Mouse (Mus musculus) brown adipose tissue, adult 24 weeks (tissue): Measurements from ENCODE around the gene 6430548M08Rik. TPM values are rescaled to one million over a fixed set of nuclear protein-coding genes. Genes with fewer than 3 reads are reported as not detected.

Experiments used
- H3K27ac ChIP-seq: fragments of 200-500 bp; replicated peaks from 2 replicates; pipeline ENCODE4 v1.5.1; 2012; ENCODE audit warnings: low read depth, mild to moderate bottlenecking, low read length
- H3K4me1 ChIP-seq: fragments of 200-500 bp; 2 replicates; pipeline ENCODE4 v1.6.1; 2012; ENCODE audit warnings: low read length, mixed read lengths; ENCODE audit not compliant: control insufficient read depth, insufficient read depth, insufficient read length
- H3K4me3 ChIP-seq: fragments of 200-500 bp; 2 replicates; pipeline ENCODE4 v1.5.1; 2012; ENCODE audit warnings: low read depth, mild to moderate bottlenecking, low read length, moderate library complexity; ENCODE audit not compliant: insufficient read depth
- polyA plus RNA-seq: library from polyadenylated mRNA; stranded (reverse); fragments of >200 nt; gene quantifications from 2 replicates; pipeline ENCODE4 v1.2.4, GENCODE M21; 2012; ENCODE audit not compliant: missing spikeins, insufficient read depth, insufficient read length

6430548M08Rik gene
- polyA plus RNA-seq, 1 experiment: 4.5 TPM

DNA sequence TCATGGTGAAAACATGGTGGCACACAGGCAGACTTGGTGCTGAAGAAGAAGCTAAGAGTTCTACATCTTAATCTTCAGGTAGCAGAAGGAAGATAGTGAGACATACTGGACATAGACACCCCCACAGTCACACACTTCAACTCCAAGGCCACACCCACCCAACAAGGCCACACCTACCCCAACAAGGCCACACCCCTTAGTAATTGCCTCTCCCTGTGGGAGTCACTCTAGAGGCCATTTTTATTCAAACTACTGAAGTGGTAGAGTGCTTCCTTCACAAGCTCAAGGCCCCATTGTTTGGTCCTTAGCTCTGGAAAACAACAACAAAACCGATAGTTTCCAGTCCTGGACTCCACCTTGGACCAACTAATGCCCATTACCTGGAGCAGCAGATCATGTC is 32.1 kb downstream of the 6430548M08Rik start:
- Histone ChIP-seq H3K4me3 (no peak overlapping the region), H3K27ac (no peak overlapping the region)

DNA sequence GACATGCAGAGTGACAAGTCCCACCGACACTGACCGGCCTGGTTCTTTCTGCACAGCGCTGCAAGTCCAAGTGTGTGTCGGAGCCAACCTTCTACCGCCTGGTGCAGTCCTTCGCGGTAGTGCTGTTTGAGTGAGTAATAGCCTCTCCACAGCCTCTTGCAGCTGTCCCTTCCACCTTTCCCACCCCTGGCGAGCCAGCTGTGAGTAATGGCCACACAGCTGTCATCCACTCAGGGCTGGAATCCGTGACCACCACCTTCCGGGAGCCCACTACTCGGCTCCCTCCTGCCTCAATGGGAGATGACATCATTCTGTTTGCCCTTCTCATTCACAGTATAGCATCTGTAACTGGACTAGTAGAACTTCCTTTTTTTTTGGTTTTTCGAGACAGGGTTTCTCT is 36.1 kb downstream of the 6430548M08Rik start:
- no peak overlapping the region for H3K27ac ChIP-seq
- H3K4me1 ChIP-seq: no peaks in the 10 kb centered on the region
- no peak overlapping the region for H3K4me3 ChIP-seq

More for the DNA sequence above, 32.1 kb downstream of the 6430548M08Rik start:
- no peaks in the 10 kb centered on the region for H3K4me1 ChIP-seq

DNA sequence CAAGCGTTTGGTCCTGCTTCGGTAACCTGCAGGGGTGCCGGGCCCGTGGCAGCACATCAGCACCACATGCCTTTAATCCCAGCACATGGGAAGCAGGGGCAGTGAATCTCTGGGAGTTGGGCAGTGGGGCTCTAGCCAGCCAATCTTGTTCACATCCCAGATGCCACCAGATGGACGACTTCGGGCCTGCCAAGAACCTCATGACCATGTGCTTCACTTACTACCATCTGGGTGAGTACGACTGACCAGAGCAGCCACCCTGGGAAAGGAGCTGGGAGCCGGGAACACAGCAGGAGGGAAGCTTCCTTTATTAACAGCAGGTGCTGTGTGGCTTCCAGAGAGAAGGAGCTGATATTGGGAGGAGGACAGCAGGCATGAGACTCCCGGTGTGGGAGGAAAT is 37.2 kb downstream of the 6430548M08Rik start:
- Histone ChIP-seq H3K4me1 (no peaks in the 10 kb centered on the region), H3K27ac (no peak overlapping the region), H3K4me3 (no peak overlapping the region)

DNA sequence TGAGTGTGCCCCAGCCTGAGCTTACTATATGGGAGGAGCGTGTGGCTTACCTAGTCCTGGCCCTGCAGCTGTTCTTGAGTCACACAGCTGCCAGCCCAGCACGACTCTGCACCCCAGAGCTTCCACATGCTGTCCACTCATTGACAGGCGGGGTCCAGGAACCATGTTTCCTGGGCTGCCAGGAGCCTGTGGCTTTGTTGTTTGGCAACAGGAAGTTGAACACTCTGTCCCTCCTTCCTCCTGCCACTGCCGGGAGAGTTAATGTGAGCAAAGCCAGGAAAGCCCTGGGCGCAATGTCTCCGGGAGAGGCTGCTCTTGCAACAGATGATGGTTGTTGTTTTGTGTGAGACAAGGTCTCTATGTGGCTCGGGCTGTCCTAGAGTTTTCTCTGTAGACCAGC is 38.7 kb downstream of the 6430548M08Rik start:
- H3K4me1 ChIP-seq: no peaks in the 10 kb centered on the region
- H3K4me3 ChIP-seq: no peak overlapping the region
- H3K27ac ChIP-seq: no peak overlapping the region

DNA sequence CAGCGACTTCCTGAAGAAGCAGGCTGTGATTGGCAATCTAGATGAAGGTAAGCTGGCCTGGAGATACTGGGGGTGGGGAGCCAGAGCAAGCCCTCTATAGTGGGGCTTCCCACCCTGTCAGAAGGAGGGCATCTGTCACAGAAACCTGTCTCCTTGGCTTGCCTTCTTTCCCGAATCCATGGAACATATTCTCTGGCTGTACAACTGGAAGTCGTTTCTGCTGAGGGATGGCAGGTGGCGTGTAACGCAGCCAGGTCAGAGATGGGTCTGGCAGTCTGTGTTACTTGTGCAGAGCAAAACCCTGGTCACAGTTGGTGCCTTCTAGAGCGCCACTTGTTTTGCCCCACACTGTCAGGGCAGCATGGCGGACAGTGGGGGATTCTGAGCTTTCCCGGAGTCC is 46.4 kb downstream of the 6430548M08Rik start:
- no peak overlapping the region for H3K27ac ChIP-seq
- H3K4me1 ChIP-seq: no peaks in the 10 kb centered on the region
- H3K4me3 ChIP-seq: no peak overlapping the region

DNA sequence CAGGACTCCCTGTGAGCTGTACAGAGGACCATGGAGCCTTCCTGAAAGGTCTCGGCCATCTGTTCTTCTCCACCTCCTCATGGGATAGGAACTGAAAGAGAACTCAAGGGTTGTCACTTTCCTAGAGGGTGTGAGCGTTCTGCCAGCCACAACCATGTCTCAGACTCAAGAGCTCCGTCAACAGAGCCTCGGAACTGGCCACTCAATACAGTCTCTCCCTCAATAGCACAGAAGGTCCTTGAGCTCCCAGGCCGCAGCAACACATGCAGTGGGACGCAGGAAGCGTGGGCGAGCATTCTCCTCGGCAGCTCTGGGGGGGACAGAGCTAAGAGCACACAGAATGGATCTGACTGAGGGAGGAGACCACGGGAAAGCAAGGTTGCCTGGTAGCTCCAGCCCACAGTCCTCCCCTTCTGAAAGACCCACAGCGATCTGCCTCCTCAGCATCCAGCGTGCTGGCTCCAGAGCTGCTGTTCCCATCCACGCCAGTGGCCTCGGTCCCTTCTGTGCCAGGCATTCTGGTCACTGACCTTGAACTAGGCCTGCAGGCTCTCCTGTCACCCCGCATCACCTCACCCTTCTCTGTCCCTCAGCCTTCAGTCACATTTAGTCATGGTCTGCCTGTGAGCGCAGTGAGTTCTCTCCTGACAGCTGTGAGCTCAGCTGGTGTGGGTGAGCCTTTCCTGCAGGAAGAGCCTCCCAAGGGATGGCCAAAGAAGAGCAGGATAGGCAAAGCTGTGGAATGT is 47.9 kb downstream of the 6430548M08Rik start:
- Histone ChIP-seq H3K4me1 (no peaks in the 10 kb centered on the region), H3K27ac (no peak overlapping the region), H3K4me3 (no peak overlapping the region)

DNA sequence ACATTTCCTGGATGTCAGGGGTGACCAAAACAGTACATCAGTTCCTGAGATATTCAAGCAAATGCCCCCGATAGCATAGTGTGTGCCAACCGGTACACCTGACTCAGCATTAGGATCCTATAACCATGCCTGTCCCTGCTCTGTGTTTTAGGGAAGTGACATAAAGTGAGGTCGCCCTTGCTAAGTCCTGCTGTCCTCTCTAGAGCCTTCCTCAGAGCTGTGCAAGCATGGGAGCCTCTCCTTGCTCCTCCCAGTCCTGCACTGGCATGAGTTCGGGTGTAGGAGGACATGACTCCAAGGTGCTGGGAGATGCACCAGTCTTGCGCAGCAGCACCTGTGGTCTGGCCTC is 48.4 kb downstream of the 6430548M08Rik start:
- Histone ChIP-seq H3K4me1 (no peaks in the 10 kb centered on the region), H3K4me3 (no peak overlapping the region), H3K27ac (no peak overlapping the region)

DNA sequence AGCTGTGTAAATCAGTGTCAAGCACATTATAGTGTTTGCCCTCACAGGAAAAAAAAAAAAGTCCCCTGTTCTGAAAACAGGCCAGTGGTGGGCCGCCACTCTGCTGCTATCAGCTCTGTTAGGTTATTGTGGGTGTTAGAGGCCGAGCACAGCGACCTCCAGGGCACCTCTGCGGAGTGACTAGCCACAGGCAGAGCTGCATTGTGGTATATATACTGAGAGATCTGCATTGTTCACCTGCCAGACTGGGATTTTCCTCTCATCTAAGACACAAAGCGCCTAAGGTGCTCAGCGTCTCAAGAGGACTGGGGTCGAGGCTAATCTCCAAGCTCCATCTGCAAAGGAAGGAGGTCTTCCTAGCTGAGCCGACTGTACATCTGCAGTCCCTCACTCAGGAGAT is 49.4 kb downstream of the 6430548M08Rik start:
- no peaks in the 10 kb centered on the region for H3K4me1 ChIP-seq
- H3K4me3 ChIP-seq: no peak overlapping the region
- no peak overlapping the region for H3K27ac ChIP-seq

DNA sequence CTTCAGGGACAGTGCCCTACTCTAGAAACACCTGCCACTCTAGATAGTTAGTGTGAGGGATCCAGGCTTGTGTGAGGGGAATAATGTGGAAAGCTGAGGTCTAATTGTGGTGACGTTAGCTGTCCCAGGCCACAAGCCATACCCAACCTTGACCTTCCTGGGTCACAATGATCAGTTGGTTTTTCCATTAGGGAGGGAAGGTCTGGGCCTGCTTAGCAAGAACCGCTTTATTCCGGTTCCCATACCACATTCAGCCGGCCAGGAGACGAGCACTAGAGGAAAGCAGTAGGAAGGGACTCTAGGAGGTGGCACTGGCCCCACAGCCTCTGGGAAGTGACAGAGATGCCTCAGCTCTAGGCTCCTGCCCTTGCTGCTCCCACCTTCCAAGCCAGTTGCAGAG is 50.1 kb downstream of the 6430548M08Rik start:
- Histone ChIP-seq H3K4me3 (no peak overlapping the region), H3K4me1 (no peaks in the 10 kb centered on the region), H3K27ac (no peak overlapping the region)

DNA sequence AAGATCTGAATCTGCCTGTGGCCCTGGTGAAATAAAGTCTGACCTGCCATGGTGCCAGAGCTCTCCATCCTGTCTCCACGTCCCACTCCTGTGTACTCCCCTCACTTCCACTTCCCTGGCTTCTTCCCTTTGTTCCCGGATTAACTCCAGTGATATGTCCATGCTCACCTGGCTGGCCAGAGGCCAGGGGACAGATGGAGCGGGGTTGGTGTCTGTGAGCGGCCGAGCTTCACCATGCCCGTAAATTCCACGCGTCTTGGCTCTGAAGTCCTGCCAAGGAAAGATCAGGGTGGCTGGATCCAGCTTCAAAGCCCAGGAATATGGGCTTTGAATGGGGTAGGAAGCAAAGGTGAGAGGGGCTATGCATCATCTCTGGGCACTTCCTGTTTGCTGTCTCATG is 53.2 kb downstream of the 6430548M08Rik start:
- no peaks in the 10 kb centered on the region for H3K4me1 ChIP-seq
- no peak overlapping the region for H3K4me3 ChIP-seq
- no peak overlapping the region for H3K27ac ChIP-seq

DNA sequence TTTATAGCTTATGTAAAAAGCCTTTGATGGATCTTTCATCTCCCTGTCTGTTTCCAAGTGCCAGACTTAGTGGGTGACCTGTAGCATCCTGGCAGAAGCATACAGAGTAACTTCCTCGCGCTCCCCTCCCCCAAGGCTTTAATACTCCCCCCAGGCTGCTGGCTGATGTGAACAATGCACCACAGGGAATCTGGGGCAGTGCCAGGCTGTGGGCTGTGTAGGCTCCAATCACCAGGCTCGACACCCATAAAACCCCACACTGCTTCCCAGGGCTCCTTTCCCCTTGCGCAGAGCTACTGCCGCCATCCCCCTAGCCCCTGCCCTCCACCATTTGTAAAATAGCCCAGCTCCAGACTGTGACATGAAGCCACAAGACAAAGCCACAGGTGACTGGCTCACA is 53.9 kb downstream of the 6430548M08Rik start:
- Histone ChIP-seq H3K27ac (no peak overlapping the region), H3K4me1 (no peaks in the 10 kb centered on the region), H3K4me3 (no peak overlapping the region)

DNA sequence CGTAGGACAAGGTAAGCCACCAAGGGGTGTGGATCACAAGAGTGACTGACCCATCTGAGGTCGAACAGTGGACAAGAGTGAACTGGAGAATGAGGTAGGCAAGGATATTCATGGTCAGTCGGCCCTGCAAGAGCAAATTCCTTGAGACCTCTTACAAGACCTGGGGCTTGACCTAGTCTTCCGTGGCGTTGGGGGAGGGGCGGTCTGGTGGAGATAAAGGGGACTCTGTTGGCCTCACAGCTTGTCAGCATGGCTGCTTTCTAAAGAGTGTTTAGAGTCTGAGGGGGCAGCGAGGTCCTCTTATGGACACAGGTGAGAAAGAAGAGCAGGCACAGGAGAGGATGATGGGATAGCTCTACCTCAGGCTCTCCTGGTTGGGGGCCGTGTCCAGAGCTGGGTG is 55.2 kb downstream of the 6430548M08Rik start:
- Histone ChIP-seq H3K4me1 (no peaks in the 10 kb centered on the region), H3K27ac (no peak overlapping the region), H3K4me3 (no peak overlapping the region)

DNA sequence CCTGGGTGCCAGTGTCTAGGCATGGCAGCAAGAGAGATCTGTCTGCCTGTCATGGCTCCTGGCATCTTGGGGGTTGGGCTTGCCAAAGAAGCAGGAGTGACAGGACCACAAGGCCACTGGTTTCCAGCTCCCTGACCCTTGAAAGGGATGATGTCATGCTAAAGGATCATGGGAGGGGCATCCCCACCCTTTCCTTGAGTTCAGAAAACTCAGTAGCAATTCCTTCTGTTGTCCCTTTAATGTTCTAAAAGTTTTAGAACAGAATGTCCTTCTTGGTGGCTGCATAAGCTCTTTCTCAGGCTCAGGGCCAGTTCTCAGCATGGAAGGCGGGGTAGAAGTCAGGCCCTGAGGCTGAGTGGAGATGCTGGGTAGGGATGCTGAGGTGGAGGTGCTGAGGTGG is 59.2 kb downstream of the 6430548M08Rik start:
- no peak overlapping the region for H3K27ac ChIP-seq
- no peaks in the 10 kb centered on the region for H3K4me1 ChIP-seq
- no peak overlapping the region for H3K4me3 ChIP-seq

DNA sequence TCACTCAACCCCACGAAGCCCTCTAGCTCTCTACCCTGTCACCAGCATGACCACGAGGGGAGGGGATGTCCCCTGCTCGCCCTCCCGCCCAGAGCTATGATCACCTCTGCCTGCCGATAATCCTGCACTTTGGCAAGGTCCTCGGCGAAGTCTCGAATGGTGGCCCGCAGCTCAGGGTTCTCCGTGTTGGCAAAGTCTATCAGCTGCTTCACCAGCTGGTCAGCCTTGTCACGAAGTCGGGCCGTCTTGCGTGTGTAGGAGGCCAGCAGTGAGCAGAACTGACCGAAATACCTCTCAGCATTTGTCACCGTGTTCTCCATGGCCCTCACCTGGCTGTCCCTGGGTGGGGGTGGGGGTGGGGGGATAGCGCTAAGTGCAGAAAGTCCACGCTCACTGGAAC is 60.7 kb downstream of the 6430548M08Rik start:
- Histone ChIP-seq H3K27ac (no peak overlapping the region), H3K4me1 (no peaks in the 10 kb centered on the region), H3K4me3 (no peak overlapping the region)

DNA sequence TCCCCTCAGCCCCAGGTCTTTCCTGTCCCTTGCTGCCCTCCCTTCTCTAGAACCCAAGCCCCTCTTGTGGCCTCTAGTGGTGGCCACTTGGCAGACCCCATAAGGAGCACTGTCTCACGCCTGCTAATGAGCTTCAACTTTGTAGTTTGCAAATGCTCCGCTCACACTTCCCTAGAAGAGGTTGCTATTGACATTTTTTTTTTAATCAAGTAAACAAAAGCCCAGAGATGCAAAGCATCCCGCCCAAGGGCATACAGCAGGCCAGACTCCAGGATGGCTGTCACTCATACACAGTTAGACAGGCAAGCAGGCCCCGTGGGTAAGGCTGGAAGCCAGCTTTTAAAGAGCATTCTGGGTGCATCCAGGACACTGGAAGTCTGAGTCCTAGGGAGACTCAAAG is 62.7 kb downstream of the 6430548M08Rik start:
- Histone ChIP-seq H3K27ac (no peak overlapping the region), H3K4me1 (no peaks in the 10 kb centered on the region), H3K4me3 (no peak overlapping the region)

DNA sequence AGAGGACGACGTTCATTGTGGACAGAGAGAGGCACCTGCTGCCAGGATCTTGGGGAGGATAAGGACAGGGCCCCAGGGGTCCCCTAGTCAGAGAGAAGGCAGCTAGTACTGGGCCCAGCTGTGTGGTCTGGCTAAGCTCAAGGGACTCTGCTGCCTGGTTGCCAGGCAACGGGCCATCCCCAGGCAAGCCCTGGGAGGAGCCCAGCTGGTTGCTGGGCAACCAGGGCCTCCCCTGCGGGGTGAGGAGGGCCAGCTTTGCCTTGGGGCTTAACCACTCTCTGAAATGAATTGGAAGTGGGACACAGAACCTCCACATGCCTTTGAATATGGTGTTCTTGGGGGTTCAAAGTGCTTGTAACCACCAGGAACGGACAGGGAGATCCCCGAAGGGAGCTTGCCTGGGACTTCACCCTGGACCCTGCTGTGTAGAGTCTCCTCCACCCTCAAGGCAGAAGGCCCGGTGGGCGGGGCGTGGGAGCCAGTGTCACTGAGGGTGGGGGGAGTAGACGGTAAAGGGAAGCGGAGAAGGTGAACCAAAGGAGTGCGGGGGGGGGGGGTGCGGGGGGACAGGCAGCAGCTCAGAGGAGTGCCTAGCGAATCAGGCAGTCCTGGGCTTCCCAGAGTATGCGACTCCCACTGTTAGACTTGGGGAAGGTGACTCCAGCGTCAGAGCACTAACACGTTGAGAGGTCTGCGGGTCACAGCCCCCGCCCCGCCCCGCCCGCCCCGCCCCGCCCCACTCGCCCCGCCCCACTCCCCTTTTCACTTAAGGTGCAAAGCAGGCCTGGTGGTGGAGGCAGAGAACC is 63.6 kb downstream of the 6430548M08Rik start, which contains the start of gene Fam92b:
Fam92b (minus strand) TSS at position 149 of the 806 bp plus-strand sequence.
- H3K27ac ChIP-seq: no peak within 1 kb of the TSS
- no peaks in the 10 kb centered on the region for H3K4me1 ChIP-seq
- no peak within 1 kb of the TSS for H3K4me3 ChIP-seq
